Mouse (Mus musculus) midbrain, postnatal 0 days (tissue): Measurements from ENCODE around the gene Zwilch. TPM values are rescaled to one million over a fixed set of nuclear protein-coding genes. Genes with fewer than 3 reads are reported as not detected.
"Not testable (repeated sequence)": the region's sequence is repeated elsewhere in the genome, so short reads cannot be mapped to it uniquely, and the experiment has no call there.

Experiments
- ATAC-seq: fragments of 200-750 bp; cut with Nextera tagmentation; 2 replicates; pipeline ENCODE4 v1.8.0; 2017; ENCODE audit warnings: moderate number of reproducible peaks, mild to moderate bottlenecking, moderate TSS enrichment, moderate library complexity; ENCODE audit not compliant: low FRiP score
- DNase-seq: peaks from one replicate; pipeline ENCODE4 v3.0.0-alpha.2; 2015; ENCODE audit warnings: low spot score
- H3K27ac ChIP-seq: fragments of 300-500 bp; sonication (generic); 2 replicates; pipeline ENCODE4 v1.5.1; 2014; ENCODE audit warnings: low read depth, mild to moderate bottlenecking, low read length, mixed read lengths
- H3K27me3 ChIP-seq: fragments of 300-500 bp; sonication (generic); 2 replicates; pipeline ENCODE4 v1.6.1; 2014; ENCODE audit warnings: low read length, control low read depth, mixed read lengths; ENCODE audit not compliant: insufficient read depth
- H3K36me3 ChIP-seq: fragments of 300-500 bp; sonication (generic); 2 replicates; pipeline ENCODE4 v1.6.1; 2014; ENCODE audit warnings: low read length, control low read depth, mixed read lengths; ENCODE audit not compliant: insufficient read depth
- H3K4me1 ChIP-seq: fragments of 300-500 bp; sonication (generic); 2 replicates; pipeline ENCODE4 v1.6.1; 2014; ENCODE audit warnings: mild to moderate bottlenecking, control low read depth, antibody characterized with exemption, low read length, mixed read lengths; ENCODE audit not compliant: insufficient read depth
- H3K4me2 ChIP-seq: fragments of 300-500 bp; sonication (generic); 2 replicates; pipeline ENCODE4 v1.6.1; 2014; ENCODE audit warnings: low read depth, mild to moderate bottlenecking, low read length, mixed read lengths; ENCODE audit not compliant: poor library complexity, severe bottlenecking
- H3K4me3 ChIP-seq: fragments of 300-500 bp; sonication (generic); 2 replicates; pipeline ENCODE4 v1.5.1; 2014; ENCODE audit warnings: low read depth, mild to moderate bottlenecking, low read length, moderate library complexity
- H3K9ac ChIP-seq: fragments of 300-500 bp; sonication (generic); replicated peaks from 2 replicates; pipeline ENCODE4 v1.6.1; 2014; ENCODE audit warnings: mild to moderate bottlenecking, low read length, moderate library complexity, mixed read lengths; ENCODE audit not compliant: poor library complexity, severe bottlenecking
- H3K9me3 ChIP-seq: fragments of 300-500 bp; sonication (generic); 2 replicates; pipeline ENCODE4 v1.6.1; 2016; ENCODE audit warnings: low read length, control low read depth
- CTCF ChIP-seq: IDR thresholded peaks from 2 replicates; pipeline ENCODE4 v1.5.1; 2016; ENCODE audit warnings: antibody characterized with exemption, mild to moderate bottlenecking
- WGBS: fragments of 180-500 bp; shearing (Covaris S2); extraction: QIAGEN DNeasy Blood & Tissue Kit; methylation state at CpG from one replicate; pipeline ENCODE4 v1.1.7; 2014; 5-methylcytosine and 5-hydroxymethylcytosine counted together
- polyA plus RNA-seq: library from polyadenylated mRNA; unstranded; fragments of >200 nt; fragmentation: Nextera tagmentation; extraction: Ambion mirVana; gene quantifications from 2 replicates; pipeline ENCODE4 v1.2.1, GENCODE M21; 2015
- total RNA-seq: library from RNA; depleted of rRNA; stranded (reverse); fragments of >200 nt; gene quantifications from 2 replicates; pipeline ENCODE4 v1.2.3, GENCODE M21; 2014

Zwilch gene
- total and polyA plus RNA-seq, 2 experiments from 2014 or later: 2.5 to 12.0 TPM

DNA sequence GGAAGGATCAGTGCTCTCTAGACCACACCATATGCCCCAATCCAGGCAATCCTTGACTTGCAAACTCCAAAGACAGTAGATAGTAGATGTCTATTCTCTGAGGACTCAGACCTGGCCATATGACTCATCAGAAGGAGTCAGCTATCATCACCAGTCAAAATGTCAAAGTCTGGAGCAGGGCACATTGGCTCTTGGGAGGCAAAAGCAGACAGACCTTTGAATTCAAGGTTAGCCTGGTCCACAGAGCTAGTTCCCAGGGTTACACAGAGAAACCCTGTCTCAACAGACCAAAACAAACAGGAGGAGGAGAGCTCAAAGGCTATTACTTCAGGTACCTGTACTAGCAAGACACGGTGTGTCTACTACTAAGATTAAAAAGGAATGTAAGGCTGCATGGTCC lies 21.0 kb upstream of the Zwilch start:
- DNase-seq (no peak), ATAC-seq (no peak)

DNA sequence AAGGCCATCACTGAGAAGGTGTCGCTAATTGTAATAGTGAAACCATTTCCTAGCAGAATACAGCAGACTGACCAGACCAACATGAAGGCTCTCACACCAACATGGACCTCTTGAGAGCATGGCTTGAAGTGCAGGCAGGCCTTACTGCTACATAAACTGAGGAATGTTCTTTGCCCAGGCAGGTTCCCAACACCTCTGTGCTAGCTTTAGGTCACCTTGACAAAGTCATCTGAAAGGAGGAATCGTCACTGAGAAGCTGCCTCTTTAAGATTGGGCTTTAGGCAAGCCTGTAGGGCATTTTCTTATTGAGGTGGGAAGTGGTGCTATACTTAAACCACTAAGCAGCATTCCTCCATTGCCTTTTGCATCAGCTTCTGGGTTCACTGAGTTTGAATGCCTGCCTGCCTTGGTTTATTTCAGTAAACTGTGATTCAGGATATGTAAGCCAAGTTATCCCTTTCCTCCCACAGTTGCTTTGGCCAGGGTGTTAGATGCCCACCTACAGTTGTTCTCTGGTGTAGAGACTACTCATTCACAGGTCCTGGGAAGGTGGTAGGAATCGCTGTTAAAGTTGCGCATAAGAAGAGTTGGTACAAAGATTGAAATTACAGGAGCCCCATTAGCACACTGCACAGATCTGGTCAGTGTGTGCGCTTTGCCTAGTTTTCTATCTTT lies 11.4 kb upstream of the Zwilch start:
- no peak for DNase-seq
- Histone ChIP-seq H3K36me3 (peaks cover 41% of the 10 kb centered on the region), H3K27me3 (no peaks in the 10 kb centered on the region), H3K4me1 (peaks cover 6% of the 10 kb centered on the region; the same call in 1 of the 2 replicates), H3K9me3 (no peaks in the 10 kb centered on the region), H3K4me2 (no peak overlapping the region), H3K4me3 (no peak overlapping the region), H3K9ac (no peak overlapping the region), H3K27ac (no peak overlapping the region)
- TF ChIP-seq CTCF: no peak
- ATAC-seq: no peak
- 93% methylated on average over 5 of the region's 5 CpGs for WGBS

More for the DNA sequence above, 21.0 kb upstream of the Zwilch start:
- no peak overlapping the region for H3K4me3 ChIP-seq
- no peak for TF ChIP-seq CTCF
- no peak overlapping the region for H3K9ac ChIP-seq
- H3K27me3 ChIP-seq: no peaks in the 10 kb centered on the region
- no peak overlapping the region for H3K27ac ChIP-seq
- H3K4me2 ChIP-seq: no peak overlapping the region
- H3K4me1 ChIP-seq: no peaks in the 10 kb centered on the region
- peaks cover 25% of the 10 kb centered on the region for H3K36me3 ChIP-seq
- H3K9me3 ChIP-seq: no peaks in the 10 kb centered on the region
- WGBS: 96% methylated on average over 1 of the region's 1 CpGs

DNA sequence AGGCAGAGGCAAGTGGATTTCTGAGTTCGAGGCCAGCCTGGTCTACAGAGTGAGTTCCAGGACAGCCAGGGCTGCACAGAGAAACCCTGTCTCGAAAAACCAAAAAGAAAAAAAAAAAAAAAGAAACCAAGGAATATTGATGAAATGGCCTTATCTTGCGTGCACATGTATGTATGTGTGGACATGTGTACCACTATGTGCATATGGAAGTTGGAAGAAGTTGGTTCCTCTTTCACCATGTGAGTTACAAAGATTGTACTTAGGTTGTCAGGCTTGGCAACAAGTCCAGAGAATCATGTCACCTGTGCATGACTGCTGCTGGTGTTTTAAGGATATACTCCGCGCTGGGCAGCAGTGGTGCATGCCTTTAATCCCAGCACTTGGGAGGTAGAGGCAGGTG lies 10.4 kb upstream of the Zwilch start:
- not testable (repeated sequence) for DNase-seq, H3K27me3 ChIP-seq, H3K9me3 ChIP-seq, ATAC-seq, H3K9ac ChIP-seq, H3K4me3 ChIP-seq, H3K27ac ChIP-seq, H3K4me1 ChIP-seq, H3K4me2 ChIP-seq
- WGBS: 93% methylated on average over 5 of the region's 5 CpGs
- peaks cover 39% of the 10 kb centered on the region for H3K36me3 ChIP-seq

DNA sequence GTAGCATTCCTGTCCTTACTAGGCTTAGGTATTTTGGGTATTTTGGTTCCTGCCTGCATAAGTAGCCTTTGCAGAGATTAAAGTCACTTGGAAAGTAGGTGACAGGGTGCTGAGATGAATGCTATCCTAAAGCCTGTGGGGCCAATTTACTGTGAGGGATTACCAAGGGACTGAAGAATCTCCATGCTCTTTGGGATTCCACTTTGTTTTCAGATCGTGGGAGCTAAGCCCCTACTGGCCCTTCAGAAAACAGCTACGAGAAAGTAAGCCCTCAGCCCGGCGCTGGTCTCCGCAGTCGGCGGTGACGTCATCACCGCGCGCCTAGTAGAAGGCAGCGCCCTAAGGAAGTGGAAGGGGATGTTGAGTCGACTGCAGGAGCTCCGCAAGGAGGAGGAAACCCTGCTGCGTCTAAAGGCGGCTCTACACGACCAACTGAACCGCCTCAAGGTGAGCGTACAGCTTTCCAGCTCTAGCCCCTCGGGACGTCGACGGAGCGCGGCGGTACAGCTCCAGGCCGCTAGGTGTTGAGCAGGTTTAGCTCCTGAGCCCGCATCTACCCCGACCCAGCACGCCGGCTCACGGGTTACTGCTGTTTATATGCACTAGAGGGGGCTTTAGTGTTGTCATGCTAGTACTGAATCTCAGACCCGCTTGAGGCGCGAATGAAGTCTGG lies 6.2 kb upstream of the Zwilch start, which contains the start of gene Snapc5:
Gene Snapc5, plus strand, starts transcription at position 301 of the 673 bp plus-strand sequence.
- H3K4me2 ChIP-seq: peak within 1 kb of the TSS; percentile 54
- H3K36me3 ChIP-seq: peaks cover 49% of the 10 kb centered on the region
- under 1% methylated on average over 35 of the region's 35 CpGs for WGBS
- peak; percentile 94 for ATAC-seq
- H3K4me3 ChIP-seq: peak within 1 kb of the TSS; percentile 53
- peak; percentile 97 for DNase-seq
- peak; percentile 69 for TF ChIP-seq CTCF
- peak within 1 kb of the TSS; percentile 65 for H3K9ac ChIP-seq
- no peaks in the 10 kb centered on the region for H3K27me3 ChIP-seq
- no peaks in the 10 kb centered on the region for H3K9me3 ChIP-seq
- peak within 1 kb of the TSS; percentile 82 for H3K27ac ChIP-seq
- peaks cover 6% of the 10 kb centered on the region; the same call in 1 of the 2 replicates for H3K4me1 ChIP-seq

DNA sequence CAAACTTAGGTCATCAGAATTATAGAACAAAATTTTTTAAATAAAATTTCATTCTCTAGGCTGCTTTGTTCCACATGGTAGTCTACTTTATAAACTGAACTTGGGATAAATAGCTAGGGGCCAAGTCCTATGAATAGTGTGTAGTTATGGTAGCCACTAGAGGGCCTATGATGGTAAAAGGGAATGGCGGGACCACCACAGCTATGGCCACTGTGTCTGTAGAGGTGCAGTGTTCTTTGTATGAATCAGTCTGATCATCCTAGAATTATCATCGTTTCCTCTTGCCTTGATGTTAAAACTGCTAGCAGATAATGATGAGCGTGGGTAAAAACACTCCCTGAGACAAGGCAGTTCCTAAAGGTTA lies 5.7 kb upstream of the Zwilch start:
- ATAC-seq (peak; percentile 68), DNase-seq (peak; percentile 63)
- Histone ChIP-seq H3K27ac (peak overlapping the region; percentile 82), H3K9ac (no peak overlapping the region), H3K4me3 (peak overlapping the region; percentile 53; the same call in 1 of the 2 replicates), H3K27me3 (no peaks in the 10 kb centered on the region), H3K36me3 (peaks cover 49% of the 10 kb centered on the region), H3K4me1 (peaks cover 6% of the 10 kb centered on the region; the same call in 1 of the 2 replicates), H3K4me2 (peak overlapping the region; percentile 54), H3K9me3 (no peaks in the 10 kb centered on the region)
- WGBS: 36% methylated on average over 3 of the region's 3 CpGs
- peak; percentile 61 for TF ChIP-seq CTCF

DNA sequence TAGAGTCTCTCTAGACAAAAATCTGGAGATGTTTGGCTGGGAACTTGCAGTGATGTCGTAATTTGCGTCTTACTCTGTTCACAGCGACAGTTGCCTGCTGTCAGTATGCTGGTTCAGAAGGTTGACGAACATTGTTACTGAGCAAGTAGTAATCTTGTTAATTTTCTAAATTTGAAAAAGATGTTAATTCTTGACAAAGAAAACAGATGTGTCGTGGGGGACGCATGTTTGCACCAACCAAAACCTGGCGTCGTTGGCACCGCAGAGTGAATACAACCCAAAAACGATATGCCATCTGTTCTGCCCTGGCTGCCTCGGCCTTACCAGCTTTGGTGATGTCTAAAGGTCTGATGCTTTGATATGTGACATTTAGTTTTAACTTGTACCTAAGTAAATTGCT lies 2.5 kb upstream of the Zwilch start:
- ATAC-seq: no peak
- Histone ChIP-seq H3K9me3 (no peaks in the 10 kb centered on the region), H3K4me1 (peaks cover 6% of the 10 kb centered on the region; the same call in 1 of the 2 replicates), H3K4me2 (no peak overlapping the region), H3K9ac (no peak overlapping the region), H3K36me3 (peaks cover 36% of the 10 kb centered on the region), H3K4me3 (no peak overlapping the region), H3K27ac (no peak overlapping the region), H3K27me3 (no peaks in the 10 kb centered on the region)
- whole genome bisulfite sequencing: 89% methylated on average over 11 of the region's 11 CpGs
- DNase-seq: no peak
- no peak for TF ChIP-seq CTCF
